Mouse (Mus musculus) MEL (cell line): ENCODE results near the gene Ubac2. TPM values are rescaled to one million over a fixed set of nuclear protein-coding genes. Genes with fewer than 3 reads are reported as not detected.

Experiments
- DNase-seq: peaks from one replicate; pipeline ENCODE4 v3.0.0; 2011; ENCODE audit warnings: low read depth, low spot score
- H3K27ac ChIP-seq: 2 replicates; pipeline ENCODE4 v1.5.1; 2012; ENCODE audit warnings: low read depth, mild to moderate bottlenecking, control low read depth, low read length, moderate library complexity; ENCODE audit not compliant: control insufficient read depth
- H3K27me3 ChIP-seq, 2 experiments: fragments of 150-350 bp in 1 of 2; sonication (generic) in 1 of 2; 2 replicates each; pipeline ENCODE4 v1.6.1; 2012; ENCODE audit warnings: low read length in 2 of 2, mild to moderate bottlenecking in 2 of 2, improper control_type of control experiment in 1 of 2, moderate library complexity in 1 of 2; ENCODE audit not compliant: insufficient read depth in 2 of 2, control insufficient read depth in 1 of 2
- H3K36me3 ChIP-seq, 2 experiments: 2 replicates each; pipeline ENCODE4 v1.6.1; 2012 to 2014; ENCODE audit warnings: low read length in 2 of 2, improper control_type of control experiment in 1 of 2, inconsistent platforms in 1 of 2, mild to moderate bottlenecking in 1 of 2; ENCODE audit not compliant: insufficient read depth in 2 of 2, control insufficient read depth in 1 of 2
- H3K4me1 ChIP-seq, 2 experiments: fragments of 150-350 bp in 1 of 2; sonication (generic) in 1 of 2; 2 replicates each; pipeline ENCODE4 v1.6.1; 2012; ENCODE audit warnings: low read length in 2 of 2, improper control_type of control experiment in 1 of 2, mild to moderate bottlenecking in 1 of 2; ENCODE audit not compliant: insufficient read depth in 2 of 2, control insufficient read depth in 1 of 2
- H3K4me3 ChIP-seq, 2 experiments: fragments of 150-350 bp in 1 of 2; sonication (generic) in 1 of 2; 2 replicates each; pipeline ENCODE4 v1.5.1; 2012; ENCODE audit warnings: low read depth in 2 of 2, low read length in 2 of 2, mild to moderate bottlenecking in 2 of 2, moderate library complexity in 2 of 2, control low read depth in 1 of 2, improper control_type of control experiment in 1 of 2; ENCODE audit not compliant: control insufficient read depth in 1 of 2, insufficient read depth in 1 of 2
- H3K79me2 ChIP-seq: 2 replicates; pipeline ENCODE4 v1.6.1; 2012; ENCODE audit warnings: mild to moderate bottlenecking, low read length, moderate library complexity; ENCODE audit not compliant: control insufficient read depth, poor library complexity, insufficient read depth
- H3K9ac ChIP-seq: 2 replicates; pipeline ENCODE4 v1.6.1; 2012; ENCODE audit warnings: low read depth, mild to moderate bottlenecking, control low read depth, low read length, moderate library complexity; ENCODE audit not compliant: control insufficient read depth, poor library complexity, severe bottlenecking
- H3K9me3 ChIP-seq: fragments of 150-350 bp; sonication (generic); replicated peaks from 2 replicates; pipeline ENCODE4 v1.6.1; 2012; ENCODE audit warnings: mild to moderate bottlenecking, low read length, improper control_type of control experiment, moderate library complexity; ENCODE audit not compliant: insufficient read depth
- CHD1 ChIP-seq: IDR thresholded peaks from 2 replicates; pipeline ENCODE4 v1.6.1; 2012; ENCODE audit warnings: low read depth, mild to moderate bottlenecking, inconsistent platforms, low read length, improper control_type of control experiment
- CHD2 ChIP-seq: IDR thresholded peaks from 2 replicates; pipeline ENCODE4 v1.6.1; 2011; ENCODE audit warnings: low read length, improper control_type of control experiment
- E2F4 ChIP-seq: IDR thresholded peaks from 2 replicates; pipeline ENCODE4 v1.6.1; 2011; ENCODE audit warnings: low read depth, low read length, improper control_type of control experiment, borderline replicate concordance
- ELF1 ChIP-seq: IDR thresholded peaks from 2 replicates; pipeline ENCODE4 v1.6.1; 2014; ENCODE audit warnings: low read depth, mild to moderate bottlenecking, inconsistent platforms, low read length, improper control_type of control experiment, moderate library complexity
- EP300 ChIP-seq, 2 experiments: IDR thresholded peaks; 2 replicates each; pipeline ENCODE4 v1.6.1; 2011; ENCODE audit warnings: improper control_type of control experiment in 2 of 2, low read length in 2 of 2, low read depth in 1 of 2, mild to moderate bottlenecking in 1 of 2
- ETS1 ChIP-seq: IDR thresholded peaks from 2 replicates; pipeline ENCODE4 v1.6.1; 2012; ENCODE audit warnings: low read depth, mild to moderate bottlenecking, inconsistent platforms, low read length, improper control_type of control experiment, moderate library complexity
- GATA1 ChIP-seq: IDR thresholded peaks from 2 replicates; pipeline ENCODE4 v1.6.1; 2011; ENCODE audit warnings: low read depth, low read length, improper control_type of control experiment
- HCFC1 ChIP-seq: IDR thresholded peaks from 2 replicates; pipeline ENCODE4 v1.6.1; 2012; ENCODE audit warnings: low read depth, mild to moderate bottlenecking, inconsistent platforms, low read length, improper control_type of control experiment, moderate library complexity
- JUND ChIP-seq: IDR thresholded peaks from 2 replicates; pipeline ENCODE4 v1.6.1; 2011; ENCODE audit warnings: low read depth, mild to moderate bottlenecking, improper control_type of control experiment, low read length
- MAX ChIP-seq: IDR thresholded peaks from 2 replicates; pipeline ENCODE4 v1.6.1; 2011; ENCODE audit warnings: low read length, improper control_type of control experiment
- MYB ChIP-seq: IDR thresholded peaks from 2 replicates; pipeline ENCODE4 v1.6.1; 2011; ENCODE audit warnings: mild to moderate bottlenecking, low read depth, low read length, improper control_type of control experiment
- MYC ChIP-seq: IDR thresholded peaks from 2 replicates; pipeline ENCODE4 v1.6.1; 2011; ENCODE audit warnings: low read depth, mild to moderate bottlenecking, low read length, improper control_type of control experiment, moderate library complexity
- NRF1 ChIP-seq: IDR thresholded peaks from 2 replicates; pipeline ENCODE4 v1.6.1; 2014; ENCODE audit warnings: low read depth, mild to moderate bottlenecking, inconsistent platforms, low read length, improper control_type of control experiment, moderate library complexity; ENCODE audit not compliant: poor library complexity, insufficient read depth, severe bottlenecking
- POLR2A ChIP-seq, 2 experiments: IDR thresholded peaks; 2 replicates each; pipeline ENCODE4 v1.6.1; 2011 to 2012; ENCODE audit warnings: low read length in 2 of 2, mild to moderate bottlenecking in 2 of 2, control low read depth in 1 of 2, improper control_type of control experiment in 1 of 2, low read depth in 1 of 2, moderate library complexity in 1 of 2; ENCODE audit not compliant: control insufficient read depth in 1 of 2, insufficient read depth in 1 of 2, poor library complexity in 1 of 2
- POLR2AphosphoS2 ChIP-seq: IDR thresholded peaks from 2 replicates; pipeline ENCODE4 v1.6.1; 2011; ENCODE audit warnings: low read length, improper control_type of control experiment
- POLR2AphosphoS5 ChIP-seq: IDR thresholded peaks from 2 replicates; pipeline ENCODE4 v1.6.1; 2012; ENCODE audit warnings: low read depth, borderline replicate concordance, mild to moderate bottlenecking, inconsistent platforms, low read length, moderate library complexity, mixed read lengths
- RAD21 ChIP-seq: IDR thresholded peaks from 2 replicates; pipeline ENCODE4 v1.6.1; 2011; ENCODE audit warnings: mild to moderate bottlenecking, low read depth, low read length, improper control_type of control experiment
- RCOR1 ChIP-seq: IDR thresholded peaks from 2 replicates; pipeline ENCODE4 v1.6.1; 2012; ENCODE audit warnings: low read depth, mild to moderate bottlenecking, inconsistent platforms, low read length, improper control_type of control experiment
- SIN3A ChIP-seq: IDR thresholded peaks from 2 replicates; pipeline ENCODE4 v1.6.1; 2012; ENCODE audit warnings: low read length, improper control_type of control experiment, inconsistent platforms
- TBP ChIP-seq: IDR thresholded peaks from 2 replicates; pipeline ENCODE4 v1.8.0; 2011; ENCODE audit warnings: low read depth, low read length, improper control_type of control experiment
- TCF12 ChIP-seq: IDR thresholded peaks from 2 replicates; pipeline ENCODE4 v1.6.1; 2014; ENCODE audit warnings: low read depth, mild to moderate bottlenecking, inconsistent platforms, low read length, improper control_type of control experiment, moderate library complexity
- USF1 ChIP-seq: IDR thresholded peaks from 2 replicates; pipeline ENCODE4 v1.6.1; 2014; ENCODE audit warnings: low read depth, mild to moderate bottlenecking, inconsistent platforms, low read length, improper control_type of control experiment, moderate library complexity
- USF2 ChIP-seq, 2 experiments: IDR thresholded peaks; 2 replicates each; pipeline ENCODE4 v1.6.1; 2011 to 2012; ENCODE audit warnings: improper control_type of control experiment in 2 of 2, low read length in 2 of 2, borderline replicate concordance in 1 of 2, inconsistent platforms in 1 of 2, low read depth in 1 of 2, mild to moderate bottlenecking in 1 of 2; ENCODE audit not compliant: insufficient read depth in 1 of 2
- ZNF384 ChIP-seq: IDR thresholded peaks from 2 replicates; pipeline ENCODE4 v1.6.1; 2012; ENCODE audit warnings: low read depth, mild to moderate bottlenecking, inconsistent platforms, low read length, improper control_type of control experiment
- polyA plus RNA-seq, 2 experiments: library from polyadenylated mRNA; stranded (reverse) in 1 of 2; unstranded in 1 of 2; fragments of >175 nt in 1 of 2; fragments of >200 nt in 1 of 2; gene quantifications; 2 replicates each; pipeline versions ENCODE4 v1.2.1 to v1.2.4; 2012; ENCODE audit warnings: low replicate concordance in 2 of 2, low read depth in 1 of 2; ENCODE audit not compliant: insufficient read length in 2 of 2, insufficient read depth in 1 of 2, missing spikeins in 1 of 2
- total RNA-seq: library from RNA; depleted of rRNA; stranded (reverse); fragments of 300-350 nt; gene quantifications from 2 replicates; pipeline ENCODE4 v1.2.3, GENCODE M21; 2012

Ubac2 gene
- total and polyA plus RNA-seq, 3 experiments, result 32.9 to 44.8 TPM; not detected in 1

DNA sequence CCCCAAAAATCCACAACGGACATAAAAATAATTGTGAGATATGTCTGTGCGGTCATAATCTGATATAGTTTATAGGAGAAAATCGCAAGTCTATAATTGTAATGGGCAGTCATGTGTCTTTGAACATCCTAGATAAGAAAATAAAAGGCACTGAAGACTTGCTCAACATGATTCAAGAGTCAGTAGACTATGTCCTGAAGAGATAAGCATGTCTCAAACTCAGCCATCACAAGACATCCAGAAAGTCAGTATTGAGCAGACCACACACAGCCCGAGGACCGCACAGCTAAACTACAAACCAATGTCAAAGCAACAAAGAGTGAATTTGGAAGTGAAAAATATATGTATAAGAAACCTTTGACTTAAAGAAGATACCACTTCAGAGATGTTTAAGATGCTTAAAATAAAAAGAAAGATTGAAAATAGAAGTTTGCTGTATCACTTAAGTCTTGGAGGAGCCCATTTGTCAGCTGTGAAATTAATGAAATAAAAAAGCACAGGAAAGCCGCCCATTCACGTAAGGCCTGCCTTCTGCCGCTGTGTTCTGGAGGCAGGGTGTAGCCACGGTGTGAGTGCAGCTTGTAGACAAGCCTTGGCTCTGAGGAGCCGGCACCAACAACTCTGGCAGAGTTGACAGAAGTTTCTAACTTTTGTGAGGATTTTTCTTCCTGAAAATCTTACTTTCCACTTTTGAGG lies 78.9 kb downstream of the Ubac2 start:
- Histone ChIP-seq H3K79me2 (no peaks in the 10 kb centered on the region), H3K27ac (no peak overlapping the region), H3K27me3 (no peaks in the 10 kb centered on the region), H3K4me3 (no peak overlapping the region), H3K4me1 (peaks cover 2 to 15% of the 10 kb centered on the region in 2 experiments; a peak in 3 of 4 replicates), H3K36me3 (peaks cover 0 to under 1% of the 10 kb centered on the region in 2 experiments; a peak in 2 of 4 replicates), H3K9ac (no peak overlapping the region), H3K9me3 (no peaks in the 10 kb centered on the region)
- no peak for DNase-seq
- TF ChIP-seq MYC, result no peak
- no peak for TF ChIP-seq RAD21
- TF ChIP-seq MYB, result no peak
- no peak for TF ChIP-seq TBP
- TF ChIP-seq ZNF384, result no peak
- TF ChIP-seq CHD2, result no peak
- TF ChIP-seq MAX, result no peak
- no peak for TF ChIP-seq POLR2AphosphoS2
- TF ChIP-seq SIN3A, result no peak
- TF ChIP-seq ETS1, result no peak
- no peak; the same call in 1 of the 2 replicates for TF ChIP-seq USF1
- TF ChIP-seq RCOR1, result no peak
- no peak for TF ChIP-seq HCFC1
- no peak for TF ChIP-seq ELF1
- TF ChIP-seq CHD1, result no peak
- TF ChIP-seq E2F4, result no peak
- TF ChIP-seq NRF1, result no peak
- TF ChIP-seq JUND, result no peak
- no peak for TF ChIP-seq POLR2AphosphoS5

DNA sequence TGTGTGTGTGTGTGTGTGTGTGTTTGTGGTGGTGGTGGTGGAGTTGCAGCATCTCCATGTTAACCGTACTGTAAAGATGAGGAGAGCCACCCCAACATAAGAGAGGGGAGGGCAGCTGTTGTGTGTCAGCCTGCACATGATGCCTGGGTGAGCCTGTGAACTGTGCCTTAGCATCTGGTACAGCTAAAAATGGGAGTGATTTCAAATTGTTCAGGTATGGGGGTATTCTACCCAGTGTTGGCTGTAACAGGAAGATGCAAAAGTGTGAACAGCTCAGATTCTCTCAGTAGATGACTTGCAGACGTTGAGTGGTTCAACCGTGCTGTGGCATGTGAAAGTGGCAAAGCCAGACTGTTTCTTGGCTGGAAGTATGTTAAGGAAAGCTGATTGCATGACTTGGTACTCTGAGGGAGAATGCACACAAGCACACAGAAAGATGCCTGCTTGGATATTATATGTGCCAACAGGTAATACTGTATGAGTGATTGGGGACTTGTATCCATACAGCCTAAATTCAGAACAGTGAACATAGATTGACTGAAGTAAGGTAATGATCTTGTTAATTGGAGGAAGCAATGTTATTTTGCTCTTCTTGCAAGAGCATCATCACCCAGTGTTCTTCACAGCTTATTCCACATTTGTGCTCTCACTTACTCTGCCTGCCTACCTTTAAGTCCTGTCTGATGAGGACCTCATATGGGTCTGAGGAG lies 79.8 kb downstream of the Ubac2 start:
- TF ChIP-seq MAX (no peak), JUND (no peak), NRF1 (no peak), USF2 (IDR thresholded peaks at IDR 0.05; ENCODE audit: borderline replicate concordance in 1 of 2, insufficient read depth in 1 of 2, low read depth in 1 of 2, low read length in 2 of 2) (no peak), RCOR1 (no peak), ZNF384 (no peak), GATA1 (no peak), TCF12 (no peak), EP300 (IDR thresholded peaks at IDR 0.05; ENCODE audit: low read depth in 1 of 2, low read length in 2 of 2) (no peak), POLR2AphosphoS5 (no peak), POLR2A (IDR thresholded peaks at IDR 0.05; ENCODE audit: control insufficient read depth in 1 of 2, insufficient read depth in 1 of 2, low read depth in 1 of 2, low read length in 2 of 2, poor library complexity in 1 of 2) (no peak), ELF1 (no peak)
- no peak overlapping the region for H3K27ac ChIP-seq
- H3K36me3 ChIP-seq, result peaks cover 0 to 5% of the 10 kb centered on the region in 2 experiments; a peak in 2 of 4 replicates

More for the DNA sequence above, 79.8 kb downstream of the Ubac2 start:
- peaks cover 2 to 21% of the 10 kb centered on the region in 2 experiments for H3K4me1 ChIP-seq
- H3K9ac ChIP-seq, result no peak overlapping the region
- DNase-seq, result no peak
- no peaks in the 10 kb centered on the region for H3K27me3 ChIP-seq
- no peak overlapping the region for H3K4me3 ChIP-seq
- no peaks in the 10 kb centered on the region for H3K79me2 ChIP-seq
- H3K9me3 ChIP-seq, result no peaks in the 10 kb centered on the region
